Mouse (Mus musculus) embryonic facial prominence, embryonic 13.5 days (tissue): ENCODE data around the gene Siae. TPM values are rescaled to one million over a fixed set of nuclear protein-coding genes. Genes with fewer than 3 reads are reported as not detected.
A peak's percentile ranks its signal among the peaks of the same experiment; 100 is the strongest.

Source experiments
- ATAC-seq: fragments of 200-750 bp; cut with Nextera tagmentation; 2 replicates; pipeline ENCODE4 v1.8.0; 2017; ENCODE audit warnings: low read depth; ENCODE audit not compliant: insufficient number of reproducible peaks, insufficient read depth, low FRiP score, low TSS enrichment
- H3K27ac ChIP-seq: fragments of 300-500 bp; sonication (generic); 2 replicates; pipeline ENCODE4 v1.5.1; 2015; ENCODE audit warnings: moderate library complexity, mild to moderate bottlenecking, inconsistent platforms
- H3K27me3 ChIP-seq: fragments of 300-500 bp; sonication (generic); 2 replicates; pipeline ENCODE4 v1.6.1; 2015; ENCODE audit warnings: mild to moderate bottlenecking, inconsistent platforms
- H3K36me3 ChIP-seq: fragments of 300-500 bp; sonication (generic); 2 replicates; pipeline ENCODE4 v1.6.1; 2015; ENCODE audit warnings: mild to moderate bottlenecking, inconsistent platforms
- H3K4me1 ChIP-seq: fragments of 300-500 bp; sonication (generic); 2 replicates; pipeline ENCODE4 v1.6.1; 2015; ENCODE audit warnings: inconsistent platforms
- H3K4me2 ChIP-seq: fragments of 300-500 bp; sonication (generic); 2 replicates; pipeline ENCODE4 v1.6.1; 2015; ENCODE audit warnings: moderate library complexity, mild to moderate bottlenecking, inconsistent platforms
- H3K4me3 ChIP-seq: fragments of 300-500 bp; sonication (generic); 2 replicates; pipeline ENCODE4 v1.5.1; 2015; ENCODE audit warnings: mild to moderate bottlenecking, inconsistent platforms
- H3K9ac ChIP-seq: fragments of 300-500 bp; sonication (generic); 2 replicates; pipeline ENCODE4 v1.6.1; 2015; ENCODE audit warnings: mild to moderate bottlenecking, inconsistent platforms
- H3K9me3 ChIP-seq: fragments of 300-500 bp; sonication (generic); 2 replicates; pipeline ENCODE4 v1.6.1; 2016; ENCODE audit warnings: inconsistent platforms
- WGBS: fragments of 180-500 bp; shearing (Covaris S2); methylation state at CpG from one replicate; pipeline ENCODE4 v1.1.7; 2015; ENCODE audit warnings: mixed read lengths; 5-methylcytosine and 5-hydroxymethylcytosine counted together
- polyA plus RNA-seq: library from polyadenylated mRNA; unstranded; fragments of >200 nt; fragmentation: Nextera tagmentation; extraction: Ambion mirVana; gene quantifications from 2 replicates; pipeline ENCODE4 v1.2.1, GENCODE M21; 2015

Siae gene
- polyA plus RNA-seq, 1 experiment from 2014 or later: 9.5 TPM

DNA sequence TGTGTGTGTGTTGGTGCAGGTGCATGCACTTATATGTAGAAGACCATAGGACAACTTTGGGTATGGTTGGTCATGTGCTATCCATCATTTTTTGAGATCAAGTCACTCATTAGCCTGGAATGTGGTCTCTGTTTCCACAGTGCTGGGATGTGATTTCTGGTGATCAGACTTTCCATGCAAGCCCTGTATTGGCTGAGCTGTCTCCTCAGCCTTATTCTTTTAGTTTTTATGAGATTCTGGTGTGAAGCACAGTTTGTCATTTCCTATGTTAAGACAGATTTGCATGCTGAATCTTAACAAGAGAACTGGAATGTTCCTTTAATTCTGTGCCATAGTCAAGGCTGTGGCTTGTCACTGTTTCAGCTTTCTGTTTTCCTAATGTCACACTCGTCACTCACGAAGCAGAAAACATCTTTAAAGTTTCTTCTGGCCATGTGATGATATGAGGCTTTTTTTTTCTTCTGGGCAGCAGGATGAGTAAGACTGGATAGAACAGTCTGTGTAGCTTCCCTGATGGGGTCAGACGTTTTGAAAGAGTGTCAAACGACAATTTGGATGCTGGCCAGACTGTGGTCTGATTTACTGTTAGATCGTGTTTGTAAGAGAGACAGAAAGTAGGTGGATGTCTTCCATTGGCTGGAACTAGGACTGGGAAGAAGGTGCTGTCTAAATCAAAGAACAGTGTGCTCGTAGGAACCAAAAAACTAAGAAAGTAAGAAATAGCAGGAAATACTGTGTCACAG, 81.5 kb downstream of the Siae start:
- Histone ChIP-seq H3K4me3 (no peak overlapping the region), H3K27me3 (no peaks in the 10 kb centered on the region), H3K4me1 (no peaks in the 10 kb centered on the region), H3K9ac (no peak overlapping the region), H3K4me2 (no peak overlapping the region), H3K36me3 (no peaks in the 10 kb centered on the region), H3K27ac (no peak overlapping the region), H3K9me3 (no peaks in the 10 kb centered on the region)
- no peak for ATAC-seq
- 45% methylated on average over 6 of the region's 6 CpGs for WGBS

DNA sequence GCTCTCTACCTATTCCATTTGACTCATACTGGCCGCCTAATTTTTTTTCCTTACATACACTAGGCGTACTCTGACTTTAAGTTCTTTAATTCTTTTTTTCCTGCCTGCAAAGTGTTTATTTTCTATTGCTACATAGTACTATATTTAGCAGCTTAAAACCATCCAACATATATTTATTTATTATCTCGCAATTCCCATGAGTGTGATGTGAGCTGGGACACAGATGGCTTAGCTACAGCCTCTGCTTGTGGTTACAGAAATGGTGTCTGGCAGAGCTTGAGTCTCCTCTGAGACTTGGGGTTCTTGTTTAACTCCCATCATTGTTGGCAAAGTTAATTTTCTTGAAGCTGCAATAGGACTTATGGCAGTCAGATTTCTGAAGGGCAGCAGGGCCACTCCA, 83.2 kb downstream of the Siae start:
- no peak for ATAC-seq
- whole genome bisulfite sequencing: 81% methylated on average over 3 of the region's 3 CpGs

DNA sequence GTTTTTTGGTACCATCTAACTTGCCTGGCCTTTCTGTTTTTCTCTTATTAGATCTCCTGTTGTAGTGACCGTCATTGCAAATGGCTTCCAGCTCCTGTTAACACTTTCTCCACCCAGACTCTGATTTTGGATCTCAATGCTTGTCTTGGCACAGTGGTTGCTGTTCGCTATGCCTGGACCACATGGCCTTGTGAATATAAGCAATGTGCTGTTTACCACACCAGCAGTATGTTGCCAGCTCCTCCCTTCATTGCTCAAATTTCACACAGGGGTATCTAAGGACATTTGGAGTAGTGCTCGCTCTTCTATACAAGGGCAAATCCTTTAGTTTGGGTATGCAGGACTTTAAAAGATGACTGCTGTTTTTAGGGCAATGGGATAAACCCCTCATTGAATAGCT, 90.7 kb downstream of the Siae start:
- no peak overlapping the region for H3K4me3 ChIP-seq
- H3K4me2 ChIP-seq: no peak overlapping the region
- H3K9me3 ChIP-seq: no peaks in the 10 kb centered on the region
- H3K36me3 ChIP-seq: peaks cover 49% of the 10 kb centered on the region
- WGBS: 81% methylated on average over 3 of the region's 3 CpGs
- no peak overlapping the region for H3K27ac ChIP-seq
- H3K4me1 ChIP-seq: no peaks in the 10 kb centered on the region
- H3K9ac ChIP-seq: no peak overlapping the region
- H3K27me3 ChIP-seq: no peaks in the 10 kb centered on the region
- ATAC-seq: no peak

More for the DNA sequence above, 83.2 kb downstream of the Siae start:
- no peaks in the 10 kb centered on the region for H3K27me3 ChIP-seq
- no peak overlapping the region for H3K4me3 ChIP-seq
- H3K27ac ChIP-seq: no peak overlapping the region
- H3K36me3 ChIP-seq: no peaks in the 10 kb centered on the region
- no peaks in the 10 kb centered on the region for H3K4me1 ChIP-seq
- H3K9ac ChIP-seq: no peak overlapping the region
- H3K9me3 ChIP-seq: no peaks in the 10 kb centered on the region
- no peak overlapping the region for H3K4me2 ChIP-seq

DNA sequence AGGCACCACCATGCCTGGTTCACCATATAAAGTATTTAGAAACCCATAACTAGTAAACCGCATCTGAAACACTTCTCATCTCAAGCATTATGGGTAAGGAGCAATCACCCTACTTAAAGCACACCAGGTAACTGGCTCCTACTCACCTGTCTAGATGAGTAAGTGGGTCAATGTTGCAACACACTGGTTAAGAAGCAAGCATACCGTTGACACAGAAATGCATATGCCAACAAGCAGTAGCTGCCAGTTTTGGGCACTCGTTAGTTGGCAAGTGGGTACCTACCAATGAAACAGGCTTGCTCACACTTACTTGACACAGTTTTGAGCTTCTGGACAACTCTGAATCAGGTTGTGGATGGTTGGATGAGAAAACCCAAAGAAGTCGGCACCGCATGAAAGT, 95.1 kb downstream of the Siae start:
- Histone ChIP-seq H3K27me3 (no peaks in the 10 kb centered on the region), H3K27ac (no peak overlapping the region), H3K4me3 (no peak overlapping the region), H3K36me3 (peaks cover 80% of the 10 kb centered on the region), H3K4me1 (no peaks in the 10 kb centered on the region), H3K9me3 (no peaks in the 10 kb centered on the region), H3K4me2 (no peak overlapping the region), H3K9ac (no peak overlapping the region)
- ATAC-seq: no peak
- WGBS: 97% methylated on average over 5 of the region's 5 CpGs

DNA sequence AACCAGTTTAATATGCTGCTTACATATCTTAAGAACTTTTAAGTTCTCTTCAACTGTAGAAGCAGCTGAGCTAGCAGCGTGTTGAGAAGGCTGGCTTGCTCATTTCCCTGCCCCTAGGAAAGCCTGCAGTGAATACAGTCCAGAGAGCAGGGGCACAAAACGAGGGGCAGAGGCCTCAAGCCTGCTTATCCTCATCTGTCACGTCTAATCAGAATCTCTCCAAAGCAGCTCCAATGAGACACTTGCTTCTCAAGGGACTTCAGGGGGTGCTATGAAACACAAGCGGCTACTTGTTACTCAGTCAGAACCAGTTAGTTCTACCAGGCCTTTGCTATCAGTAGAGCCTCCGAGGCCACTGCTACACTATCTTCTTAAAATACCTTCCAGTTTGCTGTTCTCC, 98.3 kb downstream of the Siae start:
- H3K36me3 ChIP-seq: peaks cover 55% of the 10 kb centered on the region
- ATAC-seq: no peak
- WGBS: 77% methylated on average over 5 of the region's 5 CpGs

DNA sequence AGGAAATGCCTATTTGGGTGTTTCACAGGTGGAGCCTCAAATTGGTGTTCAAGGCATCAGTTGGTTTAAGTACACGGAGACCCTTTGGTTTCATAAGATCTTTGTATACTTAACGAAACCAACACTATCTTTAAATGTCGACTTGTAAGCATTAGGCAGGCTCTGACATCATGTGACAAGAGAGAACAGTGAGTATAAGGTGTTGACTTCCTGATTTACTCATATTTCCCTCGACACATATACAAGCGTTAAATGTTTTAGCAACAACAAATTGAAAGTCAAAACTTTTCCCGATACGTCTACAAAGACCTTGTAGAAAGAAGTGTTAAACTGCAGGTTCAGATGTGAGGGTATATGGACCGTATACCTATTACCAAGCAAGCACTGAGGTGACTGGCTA, 100.5 kb downstream of the Siae start:
- Histone ChIP-seq H3K27me3 (no peaks in the 10 kb centered on the region), H3K4me3 (peak overlapping the region; percentile 75), H3K4me1 (peaks cover 5% of the 10 kb centered on the region; the same call in 1 of the 2 replicates), H3K4me2 (peak overlapping the region; percentile 76), H3K27ac (no peak overlapping the region; the same call in 1 of the 2 replicates), H3K9me3 (no peaks in the 10 kb centered on the region), H3K36me3 (peaks cover 34% of the 10 kb centered on the region), H3K9ac (peak overlapping the region; percentile 87)
- 67% methylated on average over 8 of the region's 8 CpGs for WGBS
- no peak for ATAC-seq

More for the DNA sequence above, 98.3 kb downstream of the Siae start:
- Histone ChIP-seq H3K9ac (no peak overlapping the region), H3K9me3 (no peaks in the 10 kb centered on the region), H3K4me3 (no peak overlapping the region), H3K4me2 (no peak overlapping the region), H3K4me1 (peaks cover 5% of the 10 kb centered on the region; the same call in 1 of the 2 replicates), H3K27ac (no peak overlapping the region), H3K27me3 (no peaks in the 10 kb centered on the region)

DNA sequence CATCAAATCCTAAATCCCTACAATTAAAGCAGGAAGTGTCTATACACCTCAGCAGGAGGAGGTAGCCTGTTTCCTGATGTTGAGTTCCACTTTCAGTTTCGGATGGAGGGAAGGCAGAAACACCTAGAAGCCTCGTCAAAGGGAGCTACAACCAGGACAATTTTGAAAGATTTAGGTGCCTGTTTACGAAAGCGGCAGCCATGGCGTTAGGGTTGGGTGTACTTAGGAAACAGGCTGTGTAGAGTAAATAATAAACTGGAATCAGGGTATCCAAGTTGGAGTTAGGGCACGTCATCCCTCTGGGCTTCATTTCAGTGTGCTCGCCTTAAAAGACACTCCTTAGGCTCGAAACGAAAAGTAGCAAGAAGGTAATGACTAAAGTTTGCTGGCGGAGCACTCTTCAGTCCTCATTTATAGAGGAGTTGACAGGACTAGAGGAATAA, 101.0 kb downstream of the Siae start:
- H3K27me3 ChIP-seq: no peaks in the 10 kb centered on the region
- no peaks in the 10 kb centered on the region for H3K9me3 ChIP-seq
- peak overlapping the region; percentile 93 for H3K27ac ChIP-seq
- peaks cover 29% of the 10 kb centered on the region for H3K36me3 ChIP-seq
- H3K9ac ChIP-seq: peak overlapping the region; percentile 87
- 1% methylated on average over 10 of the region's 10 CpGs for WGBS
- no peak for ATAC-seq
- peaks cover 5% of the 10 kb centered on the region; the same call in 1 of the 2 replicates for H3K4me1 ChIP-seq
- peak overlapping the region; percentile 76 for H3K4me2 ChIP-seq
- peak overlapping the region; percentile 75 for H3K4me3 ChIP-seq

DNA sequence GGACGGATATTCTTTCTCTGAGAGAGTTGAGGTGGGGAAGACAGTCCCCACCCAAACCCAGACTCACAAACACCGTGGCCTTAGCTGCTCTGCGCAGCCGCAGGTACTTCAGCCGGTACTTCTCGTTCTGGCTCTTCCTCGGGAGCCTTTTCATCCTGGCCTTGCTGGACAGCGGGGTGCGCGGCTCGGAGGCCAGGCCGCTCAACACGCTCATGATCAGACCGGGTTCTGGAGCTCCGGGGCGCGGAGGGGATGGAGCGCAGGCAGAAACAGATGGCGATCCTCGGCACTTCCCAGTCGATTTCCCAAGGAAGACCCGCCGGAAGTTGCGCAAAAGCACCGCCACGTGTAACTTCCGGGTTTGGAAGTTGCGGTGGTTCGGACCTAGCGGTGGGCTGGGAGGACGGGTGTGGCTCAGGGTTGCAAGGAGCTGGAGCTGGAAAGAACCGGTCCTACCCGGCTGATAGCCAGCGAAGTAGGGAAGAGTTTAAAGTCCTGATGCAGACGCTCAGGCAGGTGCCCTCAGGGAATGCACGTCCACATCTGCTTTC, 101.5 kb downstream of the Siae start, which contains the start of gene Tbrg1:
Tbrg1 (minus strand) TSS at position 382 of the 551 bp plus-strand sequence.
- H3K27ac ChIP-seq: peak within 1 kb of the TSS; percentile 93
- peak within 1 kb of the TSS; percentile 76 for H3K4me2 ChIP-seq
- under 1% methylated on average over 36 of the region's 36 CpGs for WGBS
- no peaks in the 10 kb centered on the region for H3K9me3 ChIP-seq
- H3K27me3 ChIP-seq: no peaks in the 10 kb centered on the region
- peaks cover 5% of the 10 kb centered on the region; the same call in 1 of the 2 replicates for H3K4me1 ChIP-seq
- H3K9ac ChIP-seq: peak within 1 kb of the TSS; percentile 87
- ATAC-seq: peak; percentile 83
- H3K4me3 ChIP-seq: peak within 1 kb of the TSS; percentile 75
- H3K36me3 ChIP-seq: peaks cover 26% of the 10 kb centered on the region

DNA sequence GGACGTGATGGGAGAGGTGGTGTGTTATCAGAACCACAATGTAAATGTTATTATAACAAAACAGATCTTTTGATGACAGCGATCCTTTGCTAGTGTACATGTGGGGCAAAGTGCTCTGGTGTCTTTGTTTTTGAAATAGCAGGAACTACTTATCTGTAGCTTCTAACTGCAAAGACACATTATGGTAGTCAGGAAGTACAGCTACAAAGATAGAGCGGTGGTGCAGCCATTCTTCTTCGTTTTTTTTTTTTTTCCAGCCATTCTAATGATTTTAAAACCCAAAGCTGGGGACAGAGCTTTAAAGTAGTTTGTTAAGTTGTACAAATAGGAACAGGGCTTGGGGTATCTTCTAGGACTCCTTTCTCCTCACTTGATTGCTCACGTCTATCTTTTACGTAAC, 103.9 kb downstream of the Siae start:
- 84% methylated on average over 6 of the region's 6 CpGs for WGBS
- Histone ChIP-seq H3K4me3 (no peak overlapping the region), H3K4me2 (no peak overlapping the region), H3K27ac (no peak overlapping the region), H3K9ac (no peak overlapping the region), H3K4me1 (peaks cover 8% of the 10 kb centered on the region; the same call in 1 of the 2 replicates), H3K27me3 (no peaks in the 10 kb centered on the region), H3K36me3 (peaks cover 2% of the 10 kb centered on the region), H3K9me3 (no peaks in the 10 kb centered on the region)
- no peak for ATAC-seq

DNA sequence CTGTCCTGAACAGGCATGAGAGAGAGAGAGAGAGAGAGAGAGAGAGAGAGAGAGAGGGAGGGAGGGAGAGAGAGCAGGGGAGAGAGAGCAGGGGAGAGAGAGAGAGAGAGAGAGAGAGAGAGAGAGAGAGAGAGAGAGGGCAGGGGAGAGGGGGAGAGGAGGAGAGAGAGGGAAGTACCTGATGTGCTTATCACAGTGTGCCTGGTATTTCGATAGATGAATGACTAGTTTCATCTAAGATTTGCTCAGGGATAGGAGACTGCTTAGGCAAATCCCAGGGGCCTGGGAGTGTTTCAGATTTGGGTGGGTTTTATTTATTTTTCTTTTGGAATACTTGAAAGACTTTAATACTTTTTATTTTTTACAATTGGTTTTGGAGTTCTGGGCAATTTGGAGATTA, 107.7 kb downstream of the Siae start:
- no peaks in the 10 kb centered on the region for H3K27me3 ChIP-seq
- H3K9ac ChIP-seq: no peak overlapping the region
- H3K4me2 ChIP-seq: no peak overlapping the region
- 69% methylated on average over 1 of the region's 1 CpGs for WGBS
- H3K4me1 ChIP-seq: peaks cover 6% of the 10 kb centered on the region; the same call in 1 of the 2 replicates
- ATAC-seq: no peak
- no peaks in the 10 kb centered on the region for H3K36me3 ChIP-seq
- no peak overlapping the region for H3K4me3 ChIP-seq
- no peak overlapping the region for H3K27ac ChIP-seq
- H3K9me3 ChIP-seq: no peaks in the 10 kb centered on the region

DNA sequence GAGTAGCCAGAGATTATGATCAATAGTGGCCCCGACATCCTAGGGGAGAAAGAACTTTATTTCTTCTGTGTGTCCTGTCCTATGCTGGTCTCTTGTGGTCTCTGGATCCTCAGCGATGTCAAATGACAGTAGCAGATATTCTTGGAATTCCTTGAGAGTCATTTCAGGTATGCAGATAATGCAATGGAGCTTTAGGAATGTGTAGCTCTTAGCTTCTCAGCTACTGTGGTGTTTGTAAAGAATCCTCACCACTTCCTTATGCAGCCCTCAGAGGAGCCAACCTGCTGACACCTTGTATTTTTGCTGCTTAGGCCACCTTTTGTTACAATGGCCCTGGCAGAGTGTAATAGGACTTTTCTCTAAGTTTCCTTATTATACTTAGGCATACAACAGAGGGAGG, 109.1 kb downstream of the Siae start:
- no peaks in the 10 kb centered on the region for H3K27me3 ChIP-seq
- H3K36me3 ChIP-seq: no peaks in the 10 kb centered on the region
- no peak overlapping the region for H3K4me2 ChIP-seq
- H3K27ac ChIP-seq: no peak overlapping the region
- no peak overlapping the region for H3K4me3 ChIP-seq
- no peak for ATAC-seq
- WGBS: 76% methylated on average over 2 of the region's 2 CpGs
- no peaks in the 10 kb centered on the region for H3K9me3 ChIP-seq
- H3K4me1 ChIP-seq: peaks cover 19% of the 10 kb centered on the region
- H3K9ac ChIP-seq: no peak overlapping the region

DNA sequence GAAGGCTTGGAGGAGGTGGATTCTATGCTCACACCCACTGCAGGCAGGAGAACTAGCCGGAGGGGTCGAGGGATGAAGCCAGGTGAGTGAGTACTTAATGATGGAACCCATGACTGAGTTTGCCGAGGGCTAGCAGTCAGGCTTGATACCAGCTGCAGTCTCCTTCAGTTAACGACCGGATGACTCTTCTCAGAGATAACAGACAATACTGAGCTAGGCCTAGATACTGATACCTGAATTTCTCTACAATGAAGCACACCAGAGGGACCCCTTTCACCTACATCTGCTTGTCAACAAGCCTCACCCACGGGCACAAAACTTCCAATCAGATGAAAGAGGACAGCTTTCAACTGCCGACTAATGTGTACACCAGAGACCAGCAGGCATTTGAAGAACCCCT, 110.5 kb downstream of the Siae start:
- Histone ChIP-seq H3K27ac (no peak overlapping the region), H3K4me3 (no peak overlapping the region), H3K27me3 (no peaks in the 10 kb centered on the region), H3K36me3 (no peaks in the 10 kb centered on the region), H3K4me1 (peaks cover 19% of the 10 kb centered on the region), H3K9me3 (no peaks in the 10 kb centered on the region), H3K4me2 (no peak overlapping the region), H3K9ac (no peak overlapping the region)
- WGBS: 76% methylated on average over 7 of the region's 7 CpGs
- ATAC-seq: no peak
